Mouse (Mus musculus) brain, embryonic 18.5 days (tissue): Measurements from ENCODE around the gene Mtf2.
"Not testable (repeated sequence)": the region's sequence is repeated elsewhere in the genome, so short reads cannot be mapped to it uniquely, and the experiment has no call there.

Source experiments
- DNase-seq: peaks from one replicate; pipeline ENCODE4 v3.0.0-alpha.2; 2012; ENCODE audit warnings: low read depth, low spot score

The Mtf2 gene

DNA sequence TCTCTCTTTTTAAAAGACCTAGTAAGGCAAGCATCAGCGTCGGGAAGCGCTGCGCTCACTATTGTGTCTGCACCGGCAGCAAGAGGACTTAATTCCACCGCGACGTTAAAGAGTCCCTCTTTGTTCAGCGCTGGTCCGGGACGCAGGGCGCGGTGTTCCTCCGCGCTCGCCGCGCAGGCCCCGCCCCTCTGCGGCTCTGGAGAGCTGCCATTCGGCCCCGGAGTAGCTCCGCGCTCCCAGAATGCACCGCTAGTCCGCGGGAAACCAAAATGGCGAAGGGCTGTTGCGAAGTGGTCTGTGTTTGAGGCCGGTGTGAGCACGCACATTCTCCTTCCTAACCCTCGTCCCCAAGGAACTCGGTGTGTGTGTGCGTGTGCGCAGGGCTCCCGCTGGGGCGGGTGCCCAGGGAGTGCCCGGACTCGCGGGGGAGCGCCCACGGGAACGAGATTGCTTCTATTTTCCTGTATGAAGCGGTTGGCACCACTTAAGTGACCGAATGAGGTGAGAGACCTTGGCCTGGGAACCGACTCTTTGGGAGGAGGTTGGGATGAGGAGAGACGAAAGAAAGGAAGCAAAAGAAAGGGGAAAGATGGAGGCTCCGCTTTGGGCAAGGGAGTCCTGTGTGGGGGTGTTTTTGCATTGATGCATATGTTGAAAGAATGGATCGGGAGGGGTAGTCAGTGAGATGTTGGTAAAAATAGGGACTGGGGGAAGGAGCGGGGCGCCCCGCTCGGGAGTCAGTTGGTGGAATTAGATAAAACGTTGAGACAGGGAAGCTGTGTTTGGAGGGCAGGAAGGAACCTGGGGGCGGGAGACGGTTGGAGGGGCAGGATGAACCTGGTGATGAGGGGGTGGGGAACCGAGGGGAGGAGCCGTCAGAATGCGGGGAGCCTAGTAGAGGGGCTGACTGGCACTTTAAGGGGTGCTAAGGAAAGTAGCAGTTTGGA is at the start of gene Mtf2:
TSS of gene Mtf2 (plus strand) at position 210 of the 947 bp plus-strand sequence.
- DNase-seq, result peak; percentile 94

- no peak for DNase-seq
Observed at GRCm38 (mm10) chr5:108017232-108017631, 48.2 kb upstream of the Mtf2 start.

DNA sequence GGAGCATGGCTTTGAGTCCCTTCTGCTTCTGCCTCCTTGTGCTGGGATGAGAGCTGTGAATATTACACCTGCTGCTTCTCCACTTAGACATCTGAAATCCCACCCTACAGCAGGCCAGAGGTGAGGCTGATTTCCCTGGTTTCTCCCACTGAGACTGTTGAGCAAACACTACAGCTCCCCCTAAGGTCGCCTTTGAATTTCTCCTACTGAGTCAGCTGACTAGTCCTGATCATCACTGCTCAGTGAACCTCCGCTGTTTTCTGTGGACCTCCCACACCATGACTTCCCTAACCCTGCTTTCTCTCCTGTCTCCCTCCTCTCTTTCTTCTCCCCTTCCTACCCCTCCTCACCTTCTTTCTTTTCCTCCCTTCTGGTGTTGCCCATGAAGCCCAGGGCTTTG is 46.1 kb upstream of the Mtf2 start:
- DNase-seq, result no peak

DNA sequence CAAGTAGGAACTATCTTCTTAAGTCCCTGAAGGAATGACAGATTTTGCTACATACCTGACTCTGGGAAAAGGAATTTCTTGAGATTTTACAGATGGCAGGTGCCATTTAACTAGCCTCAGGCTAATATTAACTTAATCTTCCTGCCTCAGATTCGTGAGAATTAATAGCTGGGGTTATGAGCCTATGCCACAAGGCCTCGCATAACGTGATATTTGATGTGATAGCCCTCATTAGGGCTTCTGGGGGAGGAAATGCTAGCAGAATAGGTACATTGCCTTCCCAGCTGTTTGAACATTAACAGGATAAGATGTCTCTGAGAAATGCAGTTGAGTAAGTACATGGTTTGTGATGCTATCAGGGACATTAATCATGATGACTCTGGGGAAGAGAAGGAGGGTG is 44.1 kb upstream of the Mtf2 start:
- no peak for DNase-seq

DNA sequence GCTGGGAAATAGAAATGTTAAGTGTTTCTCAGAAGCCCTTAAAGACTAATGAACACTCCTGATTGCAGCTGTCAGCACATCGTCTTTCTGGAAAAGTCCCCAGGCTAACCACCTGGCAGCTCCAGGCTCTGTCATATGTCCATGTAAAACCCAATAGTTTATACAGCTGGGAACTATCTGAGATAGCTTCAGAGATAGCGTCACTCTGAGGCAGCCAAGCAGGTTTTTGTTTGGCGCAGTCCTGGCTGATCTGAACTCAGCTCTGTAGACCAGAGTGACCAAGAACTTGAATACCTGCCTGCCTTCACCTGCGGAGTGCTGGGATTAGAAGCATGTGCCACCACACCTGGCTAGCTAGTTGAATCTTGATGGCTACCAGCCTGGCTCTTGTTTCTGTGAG is 37.2 kb upstream of the Mtf2 start:
- no peak for DNase-seq

DNA sequence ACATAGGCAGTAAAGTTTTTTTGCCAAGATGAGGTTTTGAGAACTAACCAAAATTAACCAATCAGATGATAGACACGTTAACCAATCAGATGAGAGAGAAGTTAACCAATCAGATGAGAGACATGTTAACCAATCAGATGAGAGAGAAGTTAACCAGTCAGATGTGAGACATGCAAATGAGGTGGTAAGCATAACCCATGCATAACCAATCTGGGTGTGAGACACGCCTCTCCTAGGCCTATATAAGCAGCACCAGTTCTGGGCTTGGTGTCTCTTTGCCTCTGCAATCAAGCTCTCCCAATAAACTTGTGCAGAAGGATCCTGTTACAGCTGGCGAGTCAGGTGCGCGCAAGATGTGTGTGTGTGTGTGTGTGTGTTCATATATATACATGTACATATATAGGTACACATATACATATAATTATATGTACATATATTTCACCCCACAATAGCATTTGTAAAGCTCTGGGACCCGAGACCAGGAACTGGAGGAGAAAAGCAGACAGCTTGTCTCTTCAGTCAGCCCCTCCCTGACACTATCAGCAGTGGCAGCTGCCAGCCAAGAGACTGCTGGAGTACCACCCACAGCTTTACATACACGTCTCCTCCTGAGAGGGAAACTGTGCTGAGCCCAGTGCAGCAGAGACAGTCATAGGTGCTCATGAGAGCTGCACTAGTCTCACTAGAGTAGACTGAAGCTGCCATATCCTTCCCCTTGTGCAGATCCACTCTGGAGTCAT is 36.5 kb upstream of the Mtf2 start:
- not testable (repeated sequence) for DNase-seq

DNA sequence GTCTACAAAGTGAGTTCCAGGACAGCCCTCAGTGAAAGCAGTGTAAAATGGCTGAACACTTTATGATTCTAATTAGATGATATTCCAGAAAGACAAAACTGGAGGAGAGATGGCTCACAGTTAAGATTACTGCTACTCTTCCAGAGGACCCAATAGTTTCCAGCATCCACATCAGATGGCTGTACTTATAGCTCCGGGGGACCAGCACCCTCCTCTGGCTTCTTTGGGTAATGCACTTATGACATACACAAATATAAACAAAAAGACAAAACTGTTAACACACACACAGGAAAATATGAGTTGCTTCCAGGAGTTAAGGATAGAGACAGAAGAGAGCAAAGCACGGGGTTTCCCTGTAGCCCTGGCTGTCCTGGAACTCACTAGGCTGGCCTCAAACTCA is 35.5 kb upstream of the Mtf2 start:
- DNase-seq, result no peak

DNA sequence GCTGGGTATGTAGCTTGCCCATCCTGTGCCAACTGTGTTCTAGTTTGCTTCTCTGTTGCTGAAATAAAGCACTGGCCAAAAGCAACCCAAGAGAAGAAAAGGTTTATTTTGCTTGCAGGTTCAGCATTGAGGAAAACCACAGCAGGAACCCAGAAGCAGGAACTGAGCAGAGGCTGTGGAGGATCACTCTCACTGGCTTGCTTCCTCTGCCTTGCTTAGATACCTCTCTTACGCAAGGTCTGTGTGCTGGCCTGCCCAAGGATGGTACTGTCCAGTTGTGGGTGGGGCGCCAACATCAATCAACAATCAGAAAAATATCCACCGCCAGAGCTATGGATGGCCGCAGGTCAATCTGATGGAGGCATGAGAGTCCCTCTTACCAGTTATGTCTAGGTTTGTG is 34.2 kb upstream of the Mtf2 start:
- DNase-seq, result no peak

GRCm38 (mm10) chr5:108034194-108034593 is 31.3 kb upstream of the Mtf2 start:
- DNase-seq, result no peak

- DNase-seq, result no peak
Observed at GRCm38 (mm10) chr5:108035523-108035922, 30.0 kb upstream of the Mtf2 start.

- no peak for DNase-seq
Observed at GRCm38 (mm10) chr5:108042061-108042460, 23.4 kb upstream of the Mtf2 start.

GRCm38 (mm10) chr5:108043908-108044307 is 21.6 kb upstream of the Mtf2 start:
- DNase-seq, result no peak

DNA sequence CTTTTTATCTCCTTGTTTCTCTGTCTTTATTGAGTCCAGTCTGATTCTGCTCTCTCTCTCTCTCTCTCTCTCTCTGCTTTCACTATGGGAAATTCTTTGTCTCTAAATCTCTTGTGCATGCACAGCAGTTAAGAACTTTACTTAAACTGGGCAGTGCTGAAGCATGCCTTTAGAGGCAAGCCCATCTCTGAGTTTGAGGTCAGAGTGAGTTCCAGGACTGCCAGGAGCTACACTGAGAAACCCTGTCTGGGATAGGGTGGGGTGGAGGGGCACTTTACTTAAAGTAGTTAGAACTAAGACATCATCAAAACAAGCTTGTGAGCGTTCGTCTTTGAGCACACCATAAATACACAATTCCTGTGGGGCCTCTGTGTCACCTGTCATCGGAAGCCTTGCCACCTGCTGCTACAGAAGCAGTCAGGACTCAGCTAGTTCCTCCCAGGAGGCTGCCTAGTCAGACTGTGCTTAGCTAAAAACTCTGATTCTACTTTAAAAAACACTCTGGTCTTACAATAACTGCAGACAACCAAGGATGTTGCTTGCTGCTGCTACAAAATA is 15.7 kb upstream of the Mtf2 start:
- DNase-seq, result no peak

DNA sequence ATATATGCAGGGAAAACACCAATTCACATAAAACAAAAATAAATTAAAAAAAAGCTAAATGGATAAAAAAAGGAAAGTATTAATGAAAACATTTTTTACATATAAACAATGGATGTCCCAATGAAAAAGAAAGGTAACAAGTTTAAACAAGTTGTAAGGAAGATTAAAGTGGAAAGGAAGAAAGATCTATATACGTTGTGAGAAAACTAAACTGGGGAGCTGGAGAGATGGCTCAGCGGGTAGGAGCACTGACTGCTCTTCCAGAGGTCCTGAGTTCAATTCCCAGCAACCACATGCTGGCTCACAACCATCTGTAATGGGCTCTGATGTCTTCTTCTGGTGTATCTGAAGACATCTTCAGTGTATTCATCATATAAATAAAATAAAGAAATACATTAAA is 14.4 kb upstream of the Mtf2 start:
- DNase-seq, result no peak

- not testable (repeated sequence) for DNase-seq
Observed at GRCm38 (mm10) chr5:108051727-108052126, 13.7 kb upstream of the Mtf2 start.

DNA sequence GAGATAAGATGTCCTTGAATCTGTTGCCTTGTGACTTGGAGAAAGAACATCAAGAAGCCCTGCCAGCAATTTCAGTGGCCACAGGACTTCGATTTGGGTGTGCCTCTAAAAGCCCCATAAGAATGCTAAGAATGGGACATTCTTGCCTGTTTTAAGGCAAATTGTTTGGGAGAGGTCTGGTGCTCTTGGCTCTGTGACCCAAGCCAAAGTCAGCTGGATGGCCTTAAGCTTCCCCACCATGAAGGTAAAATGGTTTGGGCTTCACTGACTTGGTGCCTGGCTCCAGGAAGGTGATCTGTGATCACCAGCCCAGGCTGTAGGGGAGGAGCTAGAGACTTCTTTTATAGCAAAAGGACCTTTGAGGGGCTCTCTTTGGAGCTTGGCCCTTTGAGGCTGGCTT is 13.3 kb upstream of the Mtf2 start:
- DNase-seq, result no peak

- DNase-seq, result no peak
Observed at GRCm38 (mm10) chr5:108053566-108053965, 11.9 kb upstream of the Mtf2 start.

DNA sequence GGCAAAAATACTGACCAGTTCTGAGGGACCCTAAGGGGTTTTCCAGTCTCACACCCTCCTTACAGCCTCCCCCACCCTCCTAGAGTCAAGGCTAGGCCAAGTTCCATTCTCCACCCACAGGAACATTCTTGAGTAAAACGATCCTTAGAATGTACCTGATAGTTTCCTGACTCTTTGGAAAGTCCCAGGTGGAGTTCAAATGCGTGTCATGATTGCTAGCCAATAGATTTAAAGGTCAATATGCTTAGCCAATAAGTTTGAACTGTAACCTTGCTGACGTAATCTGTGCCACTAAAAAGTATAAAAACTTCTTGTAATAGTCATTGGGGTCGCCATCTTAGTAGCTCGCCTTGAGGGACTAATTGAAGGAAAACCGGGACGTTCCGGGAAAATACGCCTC is 5.1 kb upstream of the Mtf2 start:
- DNase-seq, result no peak

- no peak for DNase-seq
Observed at GRCm38 (mm10) chr5:108072301-108072700, 6.8 kb downstream of the Mtf2 start.

GRCm38 (mm10) chr5:108076241-108076640 is 10.8 kb downstream of the Mtf2 start:
- no peak for DNase-seq

DNA sequence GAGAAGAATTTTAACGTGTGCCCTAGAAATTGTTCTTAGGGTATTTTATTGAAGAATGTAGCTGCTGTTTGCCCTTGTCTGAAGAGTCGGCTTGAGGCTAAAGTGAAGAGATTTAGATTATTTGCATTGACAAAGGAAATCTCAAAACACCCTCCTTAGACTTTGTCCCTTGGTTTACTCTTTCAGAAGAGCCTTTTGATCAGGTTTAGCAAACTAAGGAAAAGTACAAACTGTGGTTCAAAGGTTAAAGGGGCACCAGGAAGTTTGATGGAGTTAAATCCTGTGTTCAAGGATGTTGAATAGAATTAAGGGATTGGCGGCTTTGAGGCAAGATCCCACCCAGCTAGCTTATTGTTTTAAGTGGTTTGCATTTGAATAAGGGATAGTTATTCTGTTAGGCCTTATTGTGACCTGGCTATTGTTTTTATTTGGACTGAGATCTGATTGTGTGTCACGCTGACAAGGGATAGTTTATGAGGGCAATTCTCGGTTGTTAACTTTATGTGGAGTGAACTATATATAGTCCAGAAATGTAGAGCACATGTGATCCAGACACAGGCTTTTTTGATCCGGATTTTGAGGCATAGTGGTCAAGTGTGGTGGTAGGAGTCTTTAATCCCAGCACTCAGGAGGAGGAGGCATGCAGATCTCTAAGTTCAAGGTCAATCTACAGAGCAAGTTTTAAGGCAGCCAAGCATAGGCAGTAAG is 11.5 kb downstream of the Mtf2 start:
- no peak for DNase-seq

DNA sequence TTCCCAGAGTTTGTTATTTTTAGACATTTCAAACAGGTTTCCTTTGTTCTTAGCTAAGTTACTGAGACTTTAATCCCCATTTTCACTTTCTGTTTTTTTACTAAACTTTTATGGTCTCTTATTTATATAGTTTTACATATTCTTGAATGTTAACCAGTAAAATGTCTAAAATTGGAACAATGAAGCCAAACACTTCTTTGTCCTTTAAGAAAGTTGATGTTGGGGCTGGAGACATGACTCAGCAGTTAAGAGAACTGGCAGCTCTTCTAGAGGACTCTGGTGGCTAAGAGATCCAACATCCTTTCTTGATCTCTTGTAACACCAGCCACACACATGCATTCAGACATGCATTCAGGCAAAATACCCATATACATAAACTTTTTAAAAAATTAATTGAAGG is 14.1 kb downstream of the Mtf2 start:
- DNase-seq, result no peak
